Mouse (Mus musculus) myocyte (in vitro differentiated cells): Measurements from ENCODE around the gene Dnajc19. TPM values are rescaled to one million over a fixed set of nuclear protein-coding genes. Genes with fewer than 3 reads are reported as not detected.

ENCODE experiments used
- H3K27me3 ChIP-seq: one replicate; pipeline ENCODE4 v1.6.1; 2011; ENCODE audit not compliant: control insufficient read depth, insufficient read depth, insufficient read length
- H3K36me3 ChIP-seq: one replicate; pipeline ENCODE4 v1.6.1; 2011; ENCODE audit not compliant: control insufficient read depth, insufficient read depth
- H3K4me2 ChIP-seq: one replicate; pipeline ENCODE4 v1.6.1; 2011; ENCODE audit warnings: low read depth, control low read depth
- H3K4me3 ChIP-seq: one replicate; pipeline ENCODE4 v1.5.1; 2011; ENCODE audit warnings: mild to moderate bottlenecking, control low read depth, moderate library complexity
- H3K79me2 ChIP-seq: one replicate; pipeline ENCODE4 v1.6.1; 2011; ENCODE audit not compliant: control insufficient read depth, insufficient read depth
- H3ac ChIP-seq: one replicate; pipeline ENCODE4 v1.6.1; 2011; ENCODE audit not compliant: control insufficient read depth, insufficient read length
- CEBPB ChIP-seq: IDR thresholded peaks from 2 replicates; pipeline ENCODE4 v1.6.1; 2011; ENCODE audit warnings: mild to moderate bottlenecking, moderate library complexity; ENCODE audit not compliant: poor library complexity, insufficient read depth, severe bottlenecking
- E2F4 ChIP-seq: IDR thresholded peaks from one replicate; pipeline ENCODE4 v1.6.1; 2011; ENCODE audit warnings: mild to moderate bottlenecking, control low read depth, moderate library complexity; ENCODE audit not compliant: insufficient read depth
- MAX ChIP-seq: IDR thresholded peaks from one replicate; pipeline ENCODE4 v1.6.1; 2011; ENCODE audit warnings: low read depth, mild to moderate bottlenecking, control low read depth
- MYOD1 ChIP-seq, 3 experiments: IDR thresholded peaks; one replicate each; pipeline ENCODE4 v1.6.1; 2011; ENCODE audit warnings: control low read depth in 2 of 3, low read depth in 2 of 3, mild to moderate bottlenecking in 2 of 3, moderate library complexity in 1 of 3; ENCODE audit not compliant: insufficient read length in 2 of 3, control insufficient read depth in 1 of 3
- MYOG ChIP-seq, 3 experiments: IDR thresholded peaks; one replicate each; pipeline ENCODE4 v1.6.1; 2011; ENCODE audit warnings: control low read depth in 2 of 3, low read depth in 2 of 3, mild to moderate bottlenecking in 2 of 3; ENCODE audit not compliant: insufficient read length in 2 of 3, control insufficient read depth in 1 of 3, insufficient read depth in 1 of 3
- POLR2A ChIP-seq: IDR thresholded peaks from one replicate; pipeline ENCODE4 v1.6.1; 2011; ENCODE audit warnings: low read depth, mild to moderate bottlenecking, control low read depth, moderate library complexity; ENCODE audit not compliant: insufficient read length
- POLR2AphosphoS2 ChIP-seq: IDR thresholded peaks from one replicate; pipeline ENCODE4 v1.6.1; 2011; ENCODE audit warnings: low read depth, control low read depth; ENCODE audit not compliant: insufficient read length
- REST ChIP-seq: IDR thresholded peaks from one replicate; pipeline ENCODE4 v1.6.1; 2011; ENCODE audit warnings: mild to moderate bottlenecking, control low read depth, moderate library complexity; ENCODE audit not compliant: insufficient read depth, insufficient read length
- SRF ChIP-seq: IDR thresholded peaks from one replicate; pipeline ENCODE4 v1.6.1; 2011; ENCODE audit warnings: low read depth; ENCODE audit not compliant: control insufficient read depth, insufficient read length
- TCF12 ChIP-seq: IDR thresholded peaks from one replicate; pipeline ENCODE4 v1.6.1; 2011; ENCODE audit warnings: mild to moderate bottlenecking, control low read depth; ENCODE audit not compliant: poor library complexity, insufficient read depth, severe bottlenecking
- TCF3 ChIP-seq: IDR thresholded peaks from one replicate; pipeline ENCODE4 v1.6.1; 2011; ENCODE audit warnings: low read depth, control low read depth; ENCODE audit not compliant: insufficient read length
- USF1 ChIP-seq: IDR thresholded peaks from one replicate; pipeline ENCODE4 v1.6.1; 2011; ENCODE audit warnings: low read depth, mild to moderate bottlenecking, control low read depth, moderate library complexity
- polyA plus RNA-seq: library from polyadenylated mRNA; unstranded; fragments of >200 nt; fragmentation: generic; extraction: Trizol; gene quantifications from one replicate; pipeline ENCODE4 v1.2.1, GENCODE M21; 2012; ENCODE audit warnings: missing spikeins

The Dnajc19 gene
- polyA plus RNA-seq, 1 experiment: 47.7 TPM

GRCm38 (mm10) chr3:34006301-34006700, 74.8 kb downstream of the Dnajc19 start:
- no peak overlapping the region for H3ac ChIP-seq
- H3K4me3 ChIP-seq: no peak overlapping the region
- TF ChIP-seq E2F4 (no peak), USF1 (no peak), MYOG (IDR thresholded peaks at IDR 0.05; ENCODE audit: control insufficient read depth in 1 of 3, insufficient read depth in 1 of 3, insufficient read length in 2 of 3, low read depth in 2 of 3) (no peak), CEBPB (no peak), MYOD1 (IDR thresholded peaks at IDR 0.05; ENCODE audit: control insufficient read depth in 1 of 3, insufficient read length in 2 of 3, low read depth in 2 of 3) (no peak), TCF3 (no peak), REST (no peak), SRF (no peak), MAX (no peak), POLR2A (no peak), POLR2AphosphoS2 (no peak), TCF12 (no peak)
- no peak overlapping the region for H3K4me2 ChIP-seq
- H3K27me3 ChIP-seq: no peaks in the 10 kb centered on the region
- no peaks in the 10 kb centered on the region for H3K36me3 ChIP-seq
- H3K79me2 ChIP-seq: no peaks in the 10 kb centered on the region

Other genes starting within 250 kb of the Dnajc19 start
- 0.20 TPM for gene Ccdc39, start 237.0 kb downstream of the Dnajc19 start, polyA plus RNA-seq
- 63.2 TPM for gene Fxr1, start 61.4 kb downstream of the Dnajc19 start, polyA plus RNA-seq